Mouse (Mus musculus): ENCODE results near the gene Card14. TPM values are rescaled to one million over a fixed set of nuclear protein-coding genes. Genes with fewer than 3 reads are reported as not detected.
A peak's percentile ranks its signal among the peaks of the same experiment; 100 is the strongest.

The Card14 gene
- total and polyA plus RNA-seq, 2 experiments from 2014 or later: 0.81 to 1.7 TPM

DNA sequence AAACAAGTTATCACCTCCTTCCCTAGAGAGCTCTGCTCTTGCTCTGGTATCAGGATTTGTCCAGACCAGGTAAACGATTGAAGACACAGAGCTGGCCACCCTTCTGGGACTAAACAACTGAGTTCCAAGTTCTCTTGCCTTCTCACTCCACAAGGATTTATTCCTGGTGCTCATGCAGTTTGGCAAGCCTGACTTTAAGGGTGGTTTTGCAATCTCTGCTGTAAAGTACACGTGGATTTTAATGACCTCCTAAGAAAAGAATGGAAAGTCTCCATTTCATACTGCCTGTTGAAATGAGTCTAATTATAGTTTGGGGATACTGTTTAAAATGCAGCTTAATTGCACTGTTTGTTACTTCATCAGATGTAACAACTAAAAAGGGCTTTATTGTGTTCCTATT lies 6.6 kb upstream of the Card14 start:
- peaks cover 5% of the 10 kb centered on the region for H3K4me1 ChIP-seq (ENCODE audit: insufficient read depth, low read length)
- DNase-seq (ENCODE audit: low spot score): no peak
- H3K4me2 ChIP-seq (ENCODE audit: low read depth, low read length): peak overlapping the region; percentile 93
- no peaks in the 10 kb centered on the region for H3K27me3 ChIP-seq (ENCODE audit: insufficient read depth, low read length)
- no peak for TF ChIP-seq CTCF (IDR thresholded peaks at IDR 0.05; ENCODE audit: low read depth)
- WGBS: 26% methylated on average over 2 of the region's 2 CpGs
- no peaks in the 10 kb centered on the region for H3K9me3 ChIP-seq (ENCODE audit: low read length)
- peak overlapping the region; percentile 98; the same call in 1 of the 2 replicates for H3K27ac ChIP-seq
- no peak for ATAC-seq
- peaks cover 4% of the 10 kb centered on the region; the same call in 1 of the 2 replicates for H3K36me3 ChIP-seq (ENCODE audit: insufficient read depth, low read length)
- no peak overlapping the region; the same call in 1 of the 2 replicates for H3K9ac ChIP-seq (replicated peaks; ENCODE audit: low read length)
- no peak overlapping the region; the same call in 1 of the 2 replicates for H3K4me3 ChIP-seq (ENCODE audit: low read length)

DNA sequence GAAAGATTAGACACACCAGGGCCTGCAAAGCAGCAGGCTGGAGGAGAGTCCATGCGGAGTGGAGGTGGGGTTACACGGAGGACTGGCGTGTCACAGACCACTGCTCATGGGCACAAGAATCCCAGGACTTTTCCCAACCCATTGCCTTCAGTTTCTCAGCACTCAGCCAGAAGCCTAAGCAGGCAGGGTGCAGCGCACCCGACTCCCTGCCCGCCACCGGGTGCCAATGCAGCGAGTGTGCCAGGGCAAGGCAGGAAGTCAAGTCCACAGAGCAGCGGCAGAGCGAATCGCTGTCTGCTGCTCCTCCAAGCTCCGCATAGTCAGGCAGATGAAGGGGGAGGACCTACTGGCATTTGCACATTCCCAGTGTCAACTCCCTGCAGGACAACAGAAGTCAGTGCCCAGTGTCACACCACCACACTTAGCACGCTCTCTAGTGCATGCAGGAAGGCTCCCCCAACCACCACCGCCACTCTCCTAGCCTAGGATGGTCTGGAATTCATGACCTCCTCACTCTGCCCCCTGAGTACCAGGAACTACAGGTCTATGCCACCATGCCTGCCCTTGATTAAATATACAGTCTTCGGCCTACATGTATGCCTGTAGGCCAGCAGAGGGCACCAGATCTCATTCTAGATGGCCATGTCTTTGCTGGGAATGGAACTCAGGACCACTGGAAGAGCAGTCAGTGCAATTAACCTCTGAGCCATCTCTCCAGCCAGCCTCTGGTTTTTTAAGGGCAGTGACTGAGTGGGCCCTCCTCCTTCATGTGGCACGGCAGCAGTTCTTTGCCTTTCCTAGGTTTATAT lies 2.5 kb upstream of the Card14 start:
- 37% methylated on average over 16 of the region's 16 CpGs for WGBS
- peak; percentile 76 for DNase-seq (ENCODE audit: low spot score)
- no peak overlapping the region for H3K4me3 ChIP-seq (ENCODE audit: low read length)
- TF ChIP-seq CTCF (IDR thresholded peaks at IDR 0.05; ENCODE audit: low read depth): peak; percentile 90
- peak; percentile 44; the same call in 1 of the 2 replicates for ATAC-seq
- no peaks in the 10 kb centered on the region for H3K36me3 ChIP-seq (ENCODE audit: insufficient read depth, low read length)
- no peaks in the 10 kb centered on the region for H3K9me3 ChIP-seq (ENCODE audit: low read length)
- no peak overlapping the region for H3K9ac ChIP-seq (replicated peaks; ENCODE audit: low read length)
- no peak overlapping the region for H3K4me2 ChIP-seq (ENCODE audit: low read depth, low read length)
- H3K4me1 ChIP-seq (ENCODE audit: insufficient read depth, low read length): no peaks in the 10 kb centered on the region; the same call in 1 of the 2 replicates
- no peaks in the 10 kb centered on the region for H3K27me3 ChIP-seq (ENCODE audit: insufficient read depth, low read length)
- no peak overlapping the region for H3K27ac ChIP-seq

DNA sequence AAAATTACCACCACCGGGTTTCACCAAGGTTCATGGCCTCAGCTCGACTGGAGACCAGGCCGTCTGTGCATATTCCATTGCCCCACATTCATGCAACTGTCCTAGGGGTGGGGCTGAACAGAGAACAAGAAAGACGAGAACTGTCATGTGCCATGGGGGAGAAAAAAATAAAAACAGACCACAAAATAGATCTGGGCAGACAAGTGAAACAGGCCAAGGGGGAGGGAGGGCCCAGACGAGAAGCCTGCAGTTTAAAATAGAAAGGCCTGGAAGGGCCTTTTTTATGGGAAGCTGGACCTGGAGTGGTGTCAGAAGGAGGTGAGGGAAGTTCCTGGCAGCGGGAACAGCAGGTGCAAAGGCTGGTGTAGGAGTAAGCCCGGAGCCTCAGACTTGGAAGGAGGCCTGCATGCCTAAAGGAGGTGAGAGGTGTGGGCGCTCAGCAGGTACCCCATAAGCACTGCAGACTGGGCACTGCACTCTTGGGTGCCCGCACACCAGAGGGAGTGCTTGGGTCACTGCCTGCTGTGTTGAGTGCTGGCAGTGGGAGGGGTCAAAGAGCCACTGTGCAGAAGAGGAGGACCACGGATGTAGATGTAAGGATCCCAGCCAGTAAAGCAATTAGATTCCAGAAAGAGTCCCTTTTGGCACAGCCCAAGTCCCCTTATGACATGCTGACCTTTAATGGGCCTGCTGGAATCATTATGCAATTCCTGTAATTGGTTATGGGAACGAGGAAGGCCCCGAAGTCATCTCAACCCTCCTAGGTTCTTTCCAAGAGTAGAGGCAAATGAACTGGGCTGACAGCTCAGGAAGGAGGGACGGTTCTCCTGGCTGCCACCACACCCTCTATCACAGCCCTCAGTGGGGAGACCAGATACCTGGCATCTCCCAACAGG lies 558 bp upstream of the Card14 start:
- H3K36me3 ChIP-seq (ENCODE audit: insufficient read depth, low read length): no peaks in the 10 kb centered on the region
- DNase-seq (ENCODE audit: low spot score) (no peak), ATAC-seq (no peak)
- whole genome bisulfite sequencing: 57% methylated on average over 13 of the region's 13 CpGs
- no peak overlapping the region for H3K4me2 ChIP-seq (ENCODE audit: low read depth, low read length)
- TF ChIP-seq CTCF (IDR thresholded peaks at IDR 0.05; ENCODE audit: low read depth): no peak
- H3K27me3 ChIP-seq (ENCODE audit: insufficient read depth, low read length): no peaks in the 10 kb centered on the region
- H3K4me3 ChIP-seq (ENCODE audit: low read length): no peak overlapping the region
- H3K27ac ChIP-seq: no peak overlapping the region
- no peak overlapping the region for H3K9ac ChIP-seq (replicated peaks; ENCODE audit: low read length)
- no peaks in the 10 kb centered on the region for H3K9me3 ChIP-seq (ENCODE audit: low read length)
- H3K4me1 ChIP-seq (ENCODE audit: insufficient read depth, low read length): no peaks in the 10 kb centered on the region

DNA sequence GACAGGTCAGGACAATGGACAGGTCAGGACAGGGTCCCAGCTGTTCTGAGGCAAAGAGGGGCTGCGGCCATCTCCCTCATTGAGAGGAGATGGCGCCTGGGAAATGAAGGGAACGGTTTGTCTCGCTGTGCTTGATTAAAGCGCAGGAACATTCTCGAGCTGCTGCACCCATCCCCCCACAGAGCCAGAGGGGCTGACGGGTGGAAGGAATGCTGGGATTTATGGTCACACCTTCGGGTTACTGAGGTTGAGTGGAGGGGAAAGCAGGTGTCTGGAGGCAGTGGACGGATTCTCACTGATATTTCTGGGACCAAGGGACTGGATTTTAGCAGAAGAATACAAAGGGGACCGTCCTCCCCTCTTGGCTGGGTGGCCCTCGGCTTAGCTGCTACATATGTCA lies 348 bp downstream of the Card14 start:
- no peaks in the 10 kb centered on the region for H3K27me3 ChIP-seq (ENCODE audit: insufficient read depth, low read length)
- H3K27ac ChIP-seq: no peak overlapping the region
- WGBS: 31% methylated on average over 11 of the region's 11 CpGs
- ATAC-seq (no peak), DNase-seq (ENCODE audit: low spot score) (no peak)
- no peak overlapping the region for H3K9ac ChIP-seq (replicated peaks; ENCODE audit: low read length)
- H3K4me2 ChIP-seq (ENCODE audit: low read depth, low read length): no peak overlapping the region
- no peak overlapping the region for H3K4me3 ChIP-seq (ENCODE audit: low read length)
- H3K36me3 ChIP-seq (ENCODE audit: insufficient read depth, low read length): no peaks in the 10 kb centered on the region
- no peak for TF ChIP-seq CTCF (IDR thresholded peaks at IDR 0.05; ENCODE audit: low read depth)
- no peaks in the 10 kb centered on the region for H3K4me1 ChIP-seq (ENCODE audit: insufficient read depth, low read length)
- no peaks in the 10 kb centered on the region for H3K9me3 ChIP-seq (ENCODE audit: low read length)

DNA sequence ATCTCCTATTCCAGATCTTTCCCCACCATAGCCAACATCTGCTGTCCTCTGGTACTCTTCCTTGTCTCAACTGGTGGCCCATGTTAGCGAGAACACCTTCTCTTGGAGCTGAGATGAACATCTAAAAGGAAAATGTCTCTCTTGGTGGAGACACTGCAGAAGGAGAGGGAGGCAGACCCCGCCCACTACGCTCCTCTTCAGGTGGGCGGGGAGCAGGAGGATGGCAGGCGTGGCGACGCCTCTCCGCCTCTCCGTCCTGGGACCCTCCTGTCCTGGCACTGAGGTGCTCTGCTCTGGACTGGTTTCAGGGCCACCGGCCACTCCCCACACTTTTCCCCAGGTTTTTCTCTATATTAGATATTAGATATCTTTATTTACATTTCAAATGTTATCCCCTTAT lies 3.1 kb downstream of the Card14 start:
- DNase-seq (ENCODE audit: low spot score) (no peak), ATAC-seq (no peak)
- H3K9me3 ChIP-seq (ENCODE audit: low read length): no peaks in the 10 kb centered on the region
- H3K36me3 ChIP-seq (ENCODE audit: insufficient read depth, low read length): no peaks in the 10 kb centered on the region
- no peaks in the 10 kb centered on the region for H3K27me3 ChIP-seq (ENCODE audit: insufficient read depth, low read length)
- no peak overlapping the region for H3K4me3 ChIP-seq (ENCODE audit: low read length)
- no peak overlapping the region for H3K27ac ChIP-seq
- no peaks in the 10 kb centered on the region for H3K4me1 ChIP-seq (ENCODE audit: insufficient read depth, low read length)
- H3K4me2 ChIP-seq (ENCODE audit: low read depth, low read length): no peak overlapping the region
- H3K9ac ChIP-seq (replicated peaks; ENCODE audit: low read length): no peak overlapping the region
- TF ChIP-seq CTCF (IDR thresholded peaks at IDR 0.05; ENCODE audit: low read depth): no peak
- 24% methylated on average over 10 of the region's 10 CpGs for WGBS

DNA sequence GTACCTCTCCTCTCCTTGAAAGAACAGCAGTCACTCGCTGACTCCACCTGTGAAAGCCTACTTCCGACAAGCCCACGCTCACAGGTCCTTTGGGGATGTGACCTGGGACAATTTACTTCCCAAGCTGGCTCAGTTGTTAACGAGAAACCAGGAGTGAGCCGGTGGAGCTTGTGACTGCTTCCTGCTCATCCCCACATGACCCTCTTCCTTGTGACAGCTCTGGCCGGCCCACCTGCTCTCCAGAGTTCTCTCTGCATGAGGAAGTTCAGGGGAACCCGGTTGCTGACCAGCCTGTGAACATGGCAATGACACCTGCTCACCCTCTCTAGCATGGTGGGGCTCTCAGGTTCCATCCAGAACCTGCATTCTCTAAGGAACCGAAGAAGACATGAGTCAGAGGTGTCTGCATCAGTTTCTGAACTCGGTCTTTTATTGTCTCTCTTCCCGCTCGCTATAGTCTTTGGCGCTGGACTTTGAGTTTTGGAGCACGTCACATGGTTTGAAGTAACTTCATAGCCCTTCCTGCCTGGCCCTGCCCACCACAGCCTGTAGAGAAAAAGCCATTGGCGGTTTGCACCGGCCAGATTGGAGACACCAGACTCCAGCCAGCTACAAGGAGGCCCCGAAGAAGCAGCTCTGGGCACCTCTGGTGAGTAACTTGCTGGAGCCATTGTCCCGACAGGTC lies 6.8 kb downstream of the Card14 start:
- H3K4me1 ChIP-seq (ENCODE audit: insufficient read depth, low read length): no peaks in the 10 kb centered on the region
- no peak overlapping the region for H3K9ac ChIP-seq (replicated peaks; ENCODE audit: low read length)
- H3K36me3 ChIP-seq (ENCODE audit: insufficient read depth, low read length): no peaks in the 10 kb centered on the region
- DNase-seq (ENCODE audit: low spot score) (no peak), ATAC-seq (no peak)
- H3K27me3 ChIP-seq (ENCODE audit: insufficient read depth, low read length): no peaks in the 10 kb centered on the region
- no peaks in the 10 kb centered on the region for H3K9me3 ChIP-seq (ENCODE audit: low read length)
- H3K27ac ChIP-seq: no peak overlapping the region
- no peak overlapping the region for H3K4me3 ChIP-seq (ENCODE audit: low read length)
- TF ChIP-seq CTCF (IDR thresholded peaks at IDR 0.05; ENCODE audit: low read depth): no peak
- WGBS: 81% methylated on average over 17 of the region's 17 CpGs
- H3K4me2 ChIP-seq (ENCODE audit: low read depth, low read length): no peak overlapping the region

Data from hindbrain, postnatal 0 days (tissue).